Mouse (Mus musculus) neutrophil, adult 5-6 weeks (primary cell): ENCODE measurements at regions not wholly inside any gene's neighbourhood (a gene's known extent, or its start where the extent isn't known, plus 50 kb on each side); places are given as distances from the start of the nearest gene placed in this dataset.

Source experiments
- ATAC-seq: fragments of 151-379, 151-347 bp; 2 replicates; pipeline ENCODE4 v1.8.0; 2017; ENCODE audit warnings: mild to moderate bottlenecking, moderate TSS enrichment; ENCODE audit not compliant: insufficient number of reproducible peaks, poor library complexity, low FRiP score, severe bottlenecking; ENCODE audit errors: extremely low read depth

DNA sequence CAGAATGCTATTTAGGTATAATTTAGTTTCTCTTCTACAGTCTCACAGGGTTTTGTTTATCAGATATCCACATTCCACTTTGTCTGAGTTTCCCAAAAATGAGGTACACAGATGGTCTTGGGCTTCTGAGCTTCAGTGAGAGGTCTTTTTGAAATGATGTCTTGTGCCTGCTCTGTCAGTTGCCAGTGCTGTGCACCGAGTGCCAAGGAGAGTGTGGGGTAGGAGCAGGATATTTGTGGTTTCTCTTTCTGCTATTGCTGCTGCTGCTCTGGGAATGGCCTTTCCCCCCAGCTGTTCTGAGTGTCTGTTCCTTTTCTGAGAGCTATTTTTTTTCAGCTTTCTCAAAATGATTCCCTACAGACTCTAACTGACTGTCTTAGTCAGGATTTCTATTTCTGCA, 60.1 kb upstream of the Gmds start:
- no peak for ATAC-seq
